Mouse (Mus musculus): ENCODE measurements at regions not wholly inside any gene's neighbourhood (a gene's known extent, or its start where the extent isn't known, plus 50 kb on each side); places are given as distances from the start of the nearest gene placed in this dataset.

DNA sequence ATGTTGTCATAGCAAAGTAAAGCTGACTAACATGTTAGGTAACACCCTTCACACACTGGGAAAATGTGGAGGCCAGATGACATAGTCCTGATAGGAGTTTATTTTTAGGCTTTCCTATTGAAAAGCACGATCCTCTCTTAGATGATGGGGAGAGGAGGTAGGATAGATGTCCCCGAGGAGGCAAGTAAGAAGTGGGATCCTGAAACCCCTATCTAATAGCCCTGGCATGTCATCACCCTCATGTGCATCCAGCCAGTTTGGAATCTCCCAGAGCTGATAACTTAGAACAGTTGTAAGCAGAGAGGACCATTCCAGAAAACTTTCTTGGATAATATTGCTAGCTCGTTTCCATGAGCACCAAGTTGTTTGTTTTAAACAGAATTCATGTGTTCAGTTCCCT, 52.2 kb upstream of the Lpar1 start:
- no peak for TF ChIP-seq POLR2A (IDR thresholded peaks at IDR 0.05; ENCODE audit: extremely low read depth, insufficient read depth, low read length)
- TF ChIP-seq CTCF (IDR thresholded peaks at IDR 0.05; ENCODE audit: low read depth, low read length) = no peak

All from liver, adult 2 months (tissue).